Mouse (Mus musculus): Measurements from ENCODE around the gene Hand1.

GRCm38 (mm10) chr11:57802511-57802870, 30.1 kb downstream of the Hand1 start:
- TF ChIP-seq ZNF384 (IDR thresholded peaks at IDR 0.05; ENCODE audit: low read depth, low read length), result no peak
- no peak for TF ChIP-seq HCFC1 (IDR thresholded peaks at IDR 0.05; ENCODE audit: borderline replicate concordance, insufficient read depth, low read length)
- TF ChIP-seq CHD2 (IDR thresholded peaks at IDR 0.05; ENCODE audit: low read depth, low read length), result no peak
- TF ChIP-seq ZC3H11A (IDR thresholded peaks at IDR 0.05; ENCODE audit: borderline replicate concordance, low read depth, low read length), result no peak

Data from ES-E14 (cell line).